Mouse (Mus musculus) cerebellum, adult 9-10 months (tissue): Measurements from ENCODE around the gene Ciapin1.

ENCODE experiments used
- DNase-seq: peaks from one replicate; pipeline ENCODE4 v3.0.0; 2022

The Ciapin1 gene

GRCm38 (mm10) chr8:94804546-94805340 is 33.4 kb downstream of the Ciapin1 start:
- no peak for DNase-seq

GRCm38 (mm10) chr8:94803551-94803950 is 34.6 kb downstream of the Ciapin1 start:
- no peak for DNase-seq

DNA sequence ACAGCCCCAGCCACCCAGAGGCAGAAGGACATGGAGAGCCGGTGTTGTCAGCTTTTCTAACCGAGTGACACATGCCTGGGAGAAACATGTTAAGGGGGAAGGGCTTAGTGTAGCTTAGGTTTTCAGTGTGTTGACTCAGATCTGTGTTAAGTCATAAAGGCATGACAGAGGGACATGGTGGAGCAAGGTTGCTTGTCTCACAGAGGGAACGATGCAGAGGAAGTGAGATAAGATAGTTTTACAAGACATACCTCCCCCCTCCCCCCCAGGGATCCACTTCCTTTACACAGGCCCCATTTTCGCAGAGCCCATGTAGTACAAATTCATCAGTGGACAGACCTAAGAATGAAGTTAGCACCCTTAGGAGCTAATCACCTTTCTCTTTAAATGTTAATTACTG is 35.8 kb downstream of the Ciapin1 start:
- DNase-seq = no peak

- peak; percentile 52 for DNase-seq
Measured at GRCm38 (mm10) chr8:94801293-94802095, 36.7 kb downstream of the Ciapin1 start.

DNA sequence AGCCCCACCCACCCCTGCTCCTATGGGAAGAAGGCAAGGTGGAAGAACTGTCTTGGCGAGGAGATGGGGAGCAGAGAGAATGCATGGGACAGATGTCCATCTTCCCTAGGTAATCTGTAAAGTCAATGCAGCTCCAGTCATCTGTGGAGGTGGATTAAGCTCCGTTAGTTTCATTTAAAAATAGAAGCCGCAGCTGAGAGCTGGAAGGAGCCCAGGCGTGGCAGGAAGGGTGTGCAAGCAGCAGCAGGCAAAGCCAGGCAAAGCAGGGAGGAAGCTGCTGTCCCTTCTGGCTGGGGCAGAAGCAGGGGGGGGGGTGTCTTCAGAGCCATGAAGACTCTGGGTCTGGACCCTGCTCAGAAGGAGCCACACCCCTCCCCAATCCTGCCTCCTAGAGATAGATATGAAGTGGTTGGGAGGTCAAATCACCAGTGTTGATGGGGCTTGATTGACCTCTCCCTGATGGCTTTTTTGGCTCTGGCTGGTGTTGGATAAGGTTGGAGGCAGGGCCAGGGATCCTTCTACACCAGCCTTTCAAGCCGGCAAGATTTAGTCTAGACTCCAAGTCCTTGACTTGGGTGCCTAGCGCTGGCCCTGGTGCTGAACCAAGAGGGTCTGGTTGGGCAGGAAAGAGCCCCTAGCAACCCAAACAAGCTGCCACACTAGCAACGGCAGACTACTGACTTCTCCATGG is 37.7 kb downstream of the Ciapin1 start:
- DNase-seq = no peak

GRCm38 (mm10) chr8:94794782-94795181 is 43.4 kb downstream of the Ciapin1 start:
- no peak for DNase-seq

DNA sequence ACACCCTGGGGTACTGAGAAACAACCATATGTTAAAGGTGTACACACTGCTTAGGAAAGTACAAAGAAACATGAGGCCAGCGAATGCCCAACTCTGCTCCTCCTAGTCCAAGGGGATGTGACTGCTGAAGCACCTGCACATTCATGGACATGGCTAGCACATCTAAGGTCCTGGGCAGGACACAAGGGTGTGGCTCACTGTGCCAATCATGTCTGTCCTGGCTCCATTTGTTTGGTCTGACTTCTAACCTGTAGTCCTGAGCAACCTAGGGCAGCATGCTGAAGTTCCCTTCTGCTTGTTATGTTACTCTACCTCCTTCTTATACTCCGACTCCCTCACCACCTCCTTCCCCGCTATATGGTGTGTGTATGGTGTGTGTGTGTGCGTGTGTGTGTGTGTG is 43.8 kb downstream of the Ciapin1 start:
- DNase-seq = no peak

DNA sequence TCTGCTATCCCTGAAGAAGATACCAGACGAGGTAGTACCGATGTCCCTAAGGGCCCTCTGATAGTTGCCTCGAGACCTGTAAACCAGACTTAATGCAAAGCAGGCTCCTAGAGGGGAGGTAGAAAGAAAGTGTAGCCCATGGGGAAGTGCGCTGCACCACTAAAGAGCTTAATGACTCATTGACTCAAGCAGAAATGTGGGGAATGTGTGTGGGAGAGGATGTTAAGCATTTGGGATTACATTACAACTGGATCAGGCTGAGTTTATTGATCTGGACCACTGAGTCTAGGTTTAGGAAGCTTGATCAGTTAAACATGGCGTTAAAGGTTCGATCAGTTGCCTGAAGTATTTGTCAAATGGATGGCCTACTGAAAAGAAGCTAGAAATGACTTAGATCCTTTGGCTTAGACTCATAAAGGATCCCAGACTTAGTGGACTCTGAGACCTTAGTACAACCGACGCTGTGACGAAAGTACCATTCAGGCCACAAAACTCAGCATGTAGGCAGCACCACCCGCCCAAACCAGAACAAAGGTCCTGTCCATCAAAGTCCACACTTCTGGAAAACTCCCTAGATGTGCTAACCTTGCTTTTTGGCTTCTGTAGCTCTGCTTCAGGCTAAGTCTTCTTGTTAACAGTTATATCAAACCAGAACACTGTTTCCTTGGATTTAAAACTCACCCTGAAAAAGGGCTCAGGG is 48.8 kb downstream of the Ciapin1 start:
- DNase-seq = no peak

GRCm38 (mm10) chr8:94787524-94788501 is 50.3 kb downstream of the Ciapin1 start:
- no peak for DNase-seq

- no peak for DNase-seq
Measured at GRCm38 (mm10) chr8:94785995-94786595, 52.1 kb downstream of the Ciapin1 start.

DNA sequence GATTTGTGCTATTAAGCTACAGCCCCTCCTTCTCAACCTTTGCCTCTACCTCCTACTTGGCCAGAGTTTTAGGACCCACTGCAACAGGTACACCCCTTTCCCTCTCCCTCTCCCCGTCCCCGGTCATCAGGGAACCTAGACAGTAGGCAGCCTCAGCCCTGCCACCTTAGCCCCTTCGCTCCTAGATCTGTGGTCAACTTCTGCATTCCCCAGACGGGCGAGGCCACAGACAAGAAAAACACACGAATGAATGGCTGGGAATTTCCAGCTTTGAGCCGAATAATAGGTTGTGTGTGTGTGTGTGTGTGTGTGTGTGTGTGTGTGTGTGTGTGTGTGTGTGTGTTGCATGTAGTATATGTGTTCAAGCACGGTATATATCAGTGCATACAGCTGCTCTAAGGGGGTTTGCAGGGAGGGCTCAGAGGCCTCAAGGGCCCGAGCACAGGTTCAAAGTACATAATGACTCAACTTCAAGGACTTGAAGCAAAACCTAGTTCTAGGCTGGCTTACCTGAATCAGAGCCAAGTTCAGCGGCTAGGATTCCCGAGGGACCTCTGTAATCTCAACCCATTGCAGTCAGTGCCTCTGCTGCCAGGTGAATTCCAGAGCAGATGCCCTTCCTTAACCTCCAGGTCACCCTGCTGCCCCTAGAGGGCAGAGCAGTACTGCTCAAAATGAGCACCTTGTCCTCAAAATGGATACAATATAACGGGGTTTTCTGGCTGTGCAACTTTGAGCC is 52.7 kb downstream of the Ciapin1 start:
- DNase-seq = peak; percentile 46

DNA sequence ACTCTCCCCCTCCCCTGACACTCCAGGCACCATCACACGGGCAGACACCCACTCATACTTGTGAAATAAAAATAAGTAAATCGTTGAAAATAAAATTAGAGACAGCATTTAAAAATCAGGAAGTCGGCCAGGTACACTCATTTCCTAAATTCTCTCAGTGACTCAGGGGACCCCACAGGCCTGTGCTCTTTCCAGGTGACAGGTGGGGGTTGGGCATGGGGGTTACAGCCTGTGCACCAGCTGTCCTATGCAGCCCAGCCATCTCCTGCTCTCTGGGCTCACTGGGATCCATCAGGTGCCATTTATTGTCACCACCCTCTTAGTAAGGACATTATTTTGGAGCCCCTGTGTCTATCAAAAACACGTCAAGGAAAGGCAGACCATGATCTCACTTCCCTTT is 54.3 kb downstream of the Ciapin1 start:
- no peak for DNase-seq

- DNase-seq = peak; percentile 0
Measured at GRCm38 (mm10) chr8:94781838-94782235, 56.3 kb downstream of the Ciapin1 start.

GRCm38 (mm10) chr8:94781155-94781837 is 56.9 kb downstream of the Ciapin1 start:
- peak; percentile 7 for DNase-seq

DNA sequence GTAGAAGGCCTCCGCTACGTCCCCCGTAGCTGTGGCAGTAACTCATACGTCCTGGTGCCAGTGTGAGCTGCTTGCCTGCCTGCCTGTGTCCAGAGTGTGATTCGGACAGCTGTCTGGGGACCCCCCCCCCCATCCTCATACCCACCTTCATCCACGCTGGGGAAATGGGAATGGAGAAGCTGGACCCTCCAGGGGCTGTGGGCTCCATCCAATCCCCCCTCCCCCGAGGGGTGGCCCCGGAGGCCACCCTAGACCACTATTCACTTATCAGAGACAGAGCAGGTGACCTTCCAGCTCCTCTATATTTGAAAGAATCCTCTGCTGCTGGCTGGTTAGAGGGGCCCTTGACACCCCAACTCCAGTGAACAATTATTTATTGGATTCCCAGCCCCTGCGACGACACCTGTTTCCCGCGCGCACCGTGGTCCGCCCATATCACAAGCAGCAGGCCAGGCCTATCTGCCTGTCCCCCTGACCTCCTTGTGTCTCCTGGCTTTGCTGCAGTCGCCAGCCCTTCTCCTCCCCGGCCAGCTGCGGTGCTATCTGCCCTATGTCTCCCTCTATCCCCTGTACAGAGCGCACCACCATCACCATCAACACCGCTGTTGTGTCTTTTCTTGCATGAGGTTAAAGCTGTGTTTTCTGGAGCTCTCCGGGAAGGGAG is 57.5 kb downstream of the Ciapin1 start:
- no peak for DNase-seq

GRCm38 (mm10) chr8:94779534-94780294 is 58.4 kb downstream of the Ciapin1 start:
- DNase-seq = no peak

GRCm38 (mm10) chr8:94778895-94779533 is 59.1 kb downstream of the Ciapin1 start:
- DNase-seq = no peak

GRCm38 (mm10) chr8:94778473-94778872 is 59.7 kb downstream of the Ciapin1 start:
- no peak for DNase-seq
